8 mouse cellular contexts compared by ENCODE assay signal in the genomic region with DNA sequence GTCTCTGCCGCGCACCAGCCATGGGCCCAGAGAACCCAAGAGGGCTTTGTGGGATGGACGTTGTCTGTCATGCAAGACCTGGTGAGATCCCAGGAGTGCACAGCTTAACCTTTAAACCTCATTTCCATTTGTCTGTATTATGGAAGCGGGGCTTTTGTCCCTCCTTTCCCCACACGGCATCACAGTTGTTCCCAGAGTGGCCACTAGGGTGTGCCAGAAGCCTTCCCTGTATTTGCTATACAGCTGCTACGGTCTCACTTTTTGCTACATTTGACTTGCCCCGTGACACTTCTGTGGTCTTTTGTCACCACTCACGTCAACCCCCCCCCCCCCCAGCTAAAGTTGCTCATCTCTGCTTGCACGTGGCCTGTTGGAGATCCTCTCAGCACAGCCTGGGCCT.
A peak's percentile ranks its signal among the peaks of the same experiment; 100 is the strongest.
DNase-seq lines count a peak whose midpoint lies in the region; ATAC-seq and TF ChIP-seq lines count a peak whose summit lies in the region.

No protein-coding gene starts in this region.

- WGBS in lung, embryonic 14.5 days = 8% methylated on average over 9 of the region's 9 CpGs

- ATAC-seq in lung, embryonic 14.5 days (ENCODE audit: insufficient read depth) = no peak

- no peak overlapping the region for H3K4me2 ChIP-seq in lung, embryonic 14.5 days

- DNase-seq in B cell, adult 2 months = peak; percentile 83 to 84
- peak; percentile 87 for DNase-seq in ZHBTc4 (ENCODE audit: low read depth, low spot score)
- DNase-seq in cerebellum, postnatal 25 days = peak; percentile 65 to 80
- DNase-seq in gastrocnemius, adult 8-10 months (ENCODE audit: low spot score in 2 of 2) = peak; percentile 6 to 11
- DNase-seq in kidney, postnatal 36 days = peak; percentile 43 to 82
- peak; percentile 86 for DNase-seq in lung, embryonic 14.5 days
- peak; percentile 67 for DNase-seq in ovary, postnatal 14 days (ENCODE audit: low spot score)
- DNase-seq in thymus, postnatal 10 days (ENCODE audit: low spot score in 2 of 2) = peak; percentile 51 to 76

- no peaks in the 10 kb centered on the region for H3K9me3 ChIP-seq in lung, embryonic 14.5 days (ENCODE audit: low read depth, low read length)

- peaks cover 24% of the 10 kb centered on the region; the same call in 1 of the 2 replicates for H3K27me3 ChIP-seq in lung, embryonic 14.5 days (ENCODE audit: insufficient read depth, low read length)

- no peaks in the 10 kb centered on the region for H3K36me3 ChIP-seq in lung, embryonic 14.5 days (ENCODE audit: insufficient read depth)

- no peak overlapping the region for H3K4me3 ChIP-seq in lung, embryonic 14.5 days (ENCODE audit: low read depth, low read length)

- peak; percentile 91 for TF ChIP-seq CTCF in lung, embryonic 14.5 days (IDR thresholded peaks at IDR 0.05; ENCODE audit: low read depth)

- no peaks in the 10 kb centered on the region for H3K4me1 ChIP-seq in lung, embryonic 14.5 days (ENCODE audit: insufficient read depth)

- no peak overlapping the region for H3K27ac ChIP-seq in lung, embryonic 14.5 days (ENCODE audit: low read depth)

- H3K9ac ChIP-seq in lung, embryonic 14.5 days = no peak overlapping the region

Comparison
In these comparisons a context has a peak if more than half of its experiments do, and no peak if none do; other contexts are left out.
1. DNase-seq: peak in every context shown above with its lines; median percentile 87 in ZHBTc4; 86 in lung, embryonic 14.5 days; 84 in B cell, adult 2 months; 72 in cerebellum, postnatal 25 days; 67 in ovary, postnatal 14 days; 64 in thymus, postnatal 10 days; 62 in kidney, postnatal 36 days; 8 in gastrocnemius, adult 8-10 months.